ENCODE assay signal across 23 mouse cellular contexts in the genomic region with DNA sequence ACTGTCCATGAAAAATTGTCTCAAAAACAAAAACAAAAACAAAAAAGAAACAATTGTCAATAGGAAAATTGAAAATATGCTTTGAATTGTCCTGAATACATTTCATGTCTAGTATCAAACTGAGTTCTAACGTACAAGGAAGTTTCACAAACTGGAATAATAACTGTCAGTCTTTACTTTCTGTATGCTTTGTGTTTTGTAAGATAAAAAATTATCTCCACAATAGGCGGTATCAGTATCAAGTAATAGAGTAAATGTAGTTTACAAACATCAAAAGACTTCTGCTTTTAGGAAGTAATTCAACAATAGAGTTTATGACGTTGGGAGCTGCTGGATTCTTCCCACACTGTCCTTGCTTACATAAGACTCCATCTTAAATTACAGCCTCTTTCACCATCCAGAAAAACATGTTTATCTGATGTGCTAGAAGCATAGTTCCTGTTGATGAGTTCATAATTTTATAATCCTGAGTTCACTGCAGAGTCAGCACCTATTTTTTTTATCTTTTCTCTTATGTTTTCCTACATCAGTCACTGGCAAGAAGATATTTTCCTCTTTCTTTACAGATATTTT. TPM values are rescaled to one million over a fixed set of nuclear protein-coding genes. Genes with fewer than 3 reads are reported as not detected.
"Had no signal": no experiment of that assay in that cellular context is flagged by ENCODE, and none has a peak within 500 bp of the region (broad histone marks: within the 10 kb centered on the region; RNA-seq: fewer than 3 reads in every experiment).

No protein-coding gene starts in this region.

- H3K9me3 ChIP-seq: neural tube, embryonic 13.5 days; neural tube, embryonic 15.5 days; stomach, embryonic 15.5 days had no signal

- DNase-seq: retina, postnatal 1 day; right cerebral cortex, adult 18-20 months; right cerebral cortex, postnatal 14 days; right cerebral cortex, postnatal 25 days; right cerebral cortex, postnatal 4 days; spleen, adult 18-20 months; thymus, adult 18-20 months; thymus, adult 2 months; thymus, postnatal 14 days; thymus, postnatal 25 days; thymus, postnatal 36 days; thymus, postnatal 4 days had no signal

- H3K27me3 ChIP-seq: neural tube, embryonic 13.5 days; neural tube, embryonic 15.5 days; stomach, embryonic 15.5 days had no signal

- H3K4me1 ChIP-seq: neural tube, embryonic 13.5 days; neural tube, embryonic 15.5 days; stomach, embryonic 15.5 days had no signal

- H3K9ac ChIP-seq: neural tube, embryonic 13.5 days; neural tube, embryonic 15.5 days; stomach, embryonic 15.5 days had no signal

- H3K27ac ChIP-seq: neural tube, embryonic 13.5 days; neural tube, embryonic 15.5 days; stomach, embryonic 15.5 days; stomach, postnatal 0 days had no signal

- H3K36me3 ChIP-seq: neural tube, embryonic 13.5 days; neural tube, embryonic 15.5 days; stomach, embryonic 15.5 days had no signal

- H3K4me3 ChIP-seq: neural tube, embryonic 13.5 days; neural tube, embryonic 15.5 days; stomach, embryonic 15.5 days had no signal

RNA-seq across cellular contexts. Expression of a gene that starts 5.6 kb away (rescaled TPM):
- total RNA-seq: neutrophil, adult 5-6 weeks had no signal
- polyA plus RNA-seq: neural tube, embryonic 13.5 days; neural tube, embryonic 14.5 days; neural tube, embryonic 15.5 days; small intestine, adult 2 months; spleen, adult 2 months; stomach, embryonic 14.5 days; stomach, embryonic 16.5 days; stomach, postnatal 0 days; testis, adult 2 months; thymus, adult 2 months had no signal

RNA-seq across cellular contexts. Expression of a gene that starts 14.0 kb away (rescaled TPM):
- total RNA-seq: neutrophil, adult 5-6 weeks had no signal
- polyA plus RNA-seq: neural tube, embryonic 13.5 days; neural tube, embryonic 14.5 days had no signal
